Mouse (Mus musculus) neural tube, embryonic 15.5 days (tissue): Measurements from ENCODE around the gene Adam12. TPM values are rescaled to one million over a fixed set of nuclear protein-coding genes. Genes with fewer than 3 reads are reported as not detected.
A peak's percentile ranks its signal among the peaks of the same experiment; 100 is the strongest.

ENCODE experiments used
- ATAC-seq: fragments of 200-750 bp; cut with Nextera tagmentation; 2 replicates; pipeline ENCODE4 v1.8.0; 2017; ENCODE audit warnings: mild to moderate bottlenecking, moderate TSS enrichment, moderate library complexity; ENCODE audit not compliant: low FRiP score
- H3K27ac ChIP-seq: fragments of 300-500 bp; sonication (generic); replicated peaks from 2 replicates; pipeline ENCODE4 v1.5.1; 2015; ENCODE audit warnings: mild to moderate bottlenecking, inconsistent platforms
- H3K27me3 ChIP-seq: fragments of 300-500 bp; sonication (generic); replicated peaks from 2 replicates; pipeline ENCODE4 v1.6.1; 2015; ENCODE audit warnings: inconsistent platforms
- H3K36me3 ChIP-seq: fragments of 300-500 bp; sonication (generic); 2 replicates; pipeline ENCODE4 v1.6.1; 2015; ENCODE audit warnings: inconsistent platforms
- H3K4me1 ChIP-seq: fragments of 300-500 bp; sonication (generic); 2 replicates; pipeline ENCODE4 v1.6.1; 2015; ENCODE audit warnings: inconsistent platforms
- H3K4me2 ChIP-seq: fragments of 300-500 bp; sonication (generic); 2 replicates; pipeline ENCODE4 v1.6.1; 2015; ENCODE audit warnings: inconsistent platforms, mild to moderate bottlenecking, moderate library complexity
- H3K4me3 ChIP-seq: fragments of 300-500 bp; sonication (generic); replicated peaks from 2 replicates; pipeline ENCODE4 v1.5.1; 2015; ENCODE audit warnings: mild to moderate bottlenecking, inconsistent platforms
- H3K9ac ChIP-seq: fragments of 300-500 bp; sonication (generic); replicated peaks from 2 replicates; pipeline ENCODE4 v1.6.1; 2015; ENCODE audit warnings: mild to moderate bottlenecking, inconsistent platforms
- H3K9me3 ChIP-seq: fragments of 300-500 bp; sonication (generic); replicated peaks from 2 replicates; pipeline ENCODE4 v1.6.1; 2016; ENCODE audit warnings: inconsistent platforms
- WGBS: fragments of 180-500 bp; shearing (Covaris S2); methylation state at CpG from one replicate; pipeline ENCODE4 v1.1.7; 2015; ENCODE audit warnings: mixed read lengths; 5-methylcytosine and 5-hydroxymethylcytosine counted together
- polyA plus RNA-seq: library from polyadenylated mRNA; unstranded; fragments of >200 nt; fragmentation: Nextera tagmentation; extraction: Ambion mirVana; gene quantifications from 2 replicates; pipeline ENCODE4 v1.2.1, GENCODE M21; 2015

The Adam12 gene
- polyA plus RNA-seq, 1 experiment from 2014 or later: 3.7 TPM

DNA sequence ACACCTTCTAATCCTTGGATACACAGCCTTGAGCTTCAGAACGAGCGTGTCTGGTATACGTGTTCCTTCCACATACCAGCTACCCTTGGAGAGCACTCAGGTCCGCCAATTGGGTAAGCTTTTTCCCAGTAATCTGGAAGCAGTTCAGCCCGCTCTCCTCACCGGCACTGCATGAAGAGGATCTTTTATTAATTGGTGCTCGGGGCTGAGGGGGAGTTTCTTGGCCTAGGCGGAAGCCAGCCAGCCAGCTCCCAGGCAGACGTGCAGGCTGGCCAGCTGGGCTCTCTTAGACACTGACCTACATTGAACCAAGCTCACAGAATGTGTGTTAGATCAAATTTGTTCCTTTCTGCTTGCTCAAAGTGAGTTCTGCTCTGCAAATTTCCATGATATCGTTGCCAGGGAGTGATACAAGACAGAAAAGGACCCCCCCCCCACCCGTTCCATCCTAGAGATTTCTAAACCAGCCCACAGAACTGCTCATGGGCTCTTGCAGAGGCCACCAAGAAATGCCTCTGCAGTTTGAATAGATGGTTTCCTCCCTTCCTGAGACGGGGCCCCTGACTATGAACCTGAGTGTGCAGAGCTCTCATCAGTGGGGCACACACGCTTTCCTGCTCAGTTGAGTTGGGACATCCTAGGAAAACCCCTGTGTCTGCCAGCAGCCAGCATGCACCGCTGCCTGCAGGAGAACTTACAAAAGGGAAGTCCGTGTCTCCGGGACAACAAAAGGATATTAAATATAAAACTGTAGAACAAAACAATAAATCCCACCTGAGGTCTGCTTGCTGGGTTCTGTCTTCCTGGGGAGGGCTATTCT, 205.5 kb downstream of the Adam12 start:
- no peak overlapping the region for H3K9ac ChIP-seq

GRCm38 (mm10) chr7:134022157-134022885, 209.6 kb downstream of the Adam12 start:
- H3K4me2 ChIP-seq: no peak overlapping the region
- WGBS: 65% methylated on average over 2 of the region's 2 CpGs
- H3K36me3 ChIP-seq: no peaks in the 10 kb centered on the region
- no peak overlapping the region for H3K27ac ChIP-seq
- H3K4me1 ChIP-seq: peaks cover 13% of the 10 kb centered on the region
- no peaks in the 10 kb centered on the region for H3K27me3 ChIP-seq
- no peak overlapping the region for H3K4me3 ChIP-seq
- no peaks in the 10 kb centered on the region for H3K9me3 ChIP-seq
- no peak for ATAC-seq
- H3K9ac ChIP-seq: no peak overlapping the region

More for the DNA sequence above, 205.5 kb downstream of the Adam12 start:
- Histone ChIP-seq H3K4me1 (peaks cover 21% of the 10 kb centered on the region), H3K27me3 (no peaks in the 10 kb centered on the region), H3K9me3 (no peaks in the 10 kb centered on the region), H3K36me3 (no peaks in the 10 kb centered on the region), H3K27ac (peak overlapping the region; percentile 64), H3K4me3 (no peak overlapping the region), H3K4me2 (no peak overlapping the region)
- 39% methylated on average over 16 of the region's 16 CpGs for WGBS
- ATAC-seq: no peak

- ATAC-seq: no peak
- no peaks in the 10 kb centered on the region for H3K27me3 ChIP-seq
- no peak overlapping the region for H3K9ac ChIP-seq
- H3K36me3 ChIP-seq: no peaks in the 10 kb centered on the region
- WGBS: 54% methylated on average over 4 of the region's 4 CpGs
- H3K4me1 ChIP-seq: peaks cover 8% of the 10 kb centered on the region; the same call in 1 of the 2 replicates
- H3K4me3 ChIP-seq: no peak overlapping the region
- H3K9me3 ChIP-seq: no peaks in the 10 kb centered on the region
- H3K4me2 ChIP-seq: no peak overlapping the region
- H3K27ac ChIP-seq: 0 out of 2 replicates have a peak overlapping the region, but pooled peaks have one; percentile 20
Observed at GRCm38 (mm10) chr7:134015226-134015625, 216.7 kb downstream of the Adam12 start.

- no peaks in the 10 kb centered on the region for H3K36me3 ChIP-seq
- H3K4me1 ChIP-seq: peaks cover 8% of the 10 kb centered on the region; the same call in 1 of the 2 replicates
- WGBS: 13% methylated on average over 7 of the region's 7 CpGs
- H3K4me3 ChIP-seq: no peak overlapping the region
- H3K27ac ChIP-seq: 0 out of 2 replicates have a peak overlapping the region, but pooled peaks have one; percentile 20
- no peak overlapping the region for H3K4me2 ChIP-seq
- ATAC-seq: peak; percentile 55
- no peaks in the 10 kb centered on the region for H3K27me3 ChIP-seq
- no peaks in the 10 kb centered on the region for H3K9me3 ChIP-seq
- no peak overlapping the region for H3K9ac ChIP-seq
Observed at GRCm38 (mm10) chr7:134014733-134015132, 217.2 kb downstream of the Adam12 start.

GRCm38 (mm10) chr7:134009157-134009556, 222.8 kb downstream of the Adam12 start:
- 91% methylated on average over 5 of the region's 5 CpGs for WGBS
- Histone ChIP-seq H3K4me3 (no peak overlapping the region), H3K27ac (no peak overlapping the region), H3K9ac (no peak overlapping the region), H3K9me3 (0 out of 2 replicates have a peak, but pooled peaks cover 3% of the 10 kb centered on the region), H3K36me3 (no peaks in the 10 kb centered on the region), H3K4me2 (no peak overlapping the region), H3K27me3 (no peaks in the 10 kb centered on the region), H3K4me1 (no peaks in the 10 kb centered on the region)
- ATAC-seq: no peak

- H3K4me1 ChIP-seq: no peaks in the 10 kb centered on the region
- ATAC-seq: no peak
- H3K4me3 ChIP-seq: no peak overlapping the region
- 0 out of 2 replicates have a peak, but pooled peaks cover 3% of the 10 kb centered on the region for H3K9me3 ChIP-seq
- H3K4me2 ChIP-seq: no peak overlapping the region
- H3K27me3 ChIP-seq: no peaks in the 10 kb centered on the region
- no peak overlapping the region for H3K27ac ChIP-seq
- no peaks in the 10 kb centered on the region for H3K36me3 ChIP-seq
- 74% methylated on average over 3 of the region's 3 CpGs for WGBS
- no peak overlapping the region for H3K9ac ChIP-seq
Observed at GRCm38 (mm10) chr7:134007942-134008361, 224.0 kb downstream of the Adam12 start.

- ATAC-seq: no peak
- Histone ChIP-seq H3K27me3 (no peaks in the 10 kb centered on the region), H3K36me3 (no peaks in the 10 kb centered on the region), H3K4me1 (no peaks in the 10 kb centered on the region), H3K4me2 (no peak overlapping the region), H3K27ac (no peak overlapping the region), H3K9me3 (0 out of 2 replicates have a peak, but pooled peaks cover 3% of the 10 kb centered on the region), H3K9ac (no peak overlapping the region), H3K4me3 (no peak overlapping the region)
- 93% methylated on average over 4 of the region's 4 CpGs for WGBS
Observed at GRCm38 (mm10) chr7:134001581-134001980, 230.4 kb downstream of the Adam12 start.

GRCm38 (mm10) chr7:133990930-133991329, 241.0 kb downstream of the Adam12 start:
- no peaks in the 10 kb centered on the region for H3K36me3 ChIP-seq
- no peaks in the 10 kb centered on the region for H3K4me1 ChIP-seq
- H3K4me3 ChIP-seq: no peak overlapping the region
- ATAC-seq: no peak
- H3K4me2 ChIP-seq: no peak overlapping the region
- no peak overlapping the region for H3K27ac ChIP-seq
- H3K9me3 ChIP-seq: no peaks in the 10 kb centered on the region
- no peaks in the 10 kb centered on the region for H3K27me3 ChIP-seq
- no peak overlapping the region for H3K9ac ChIP-seq

DNA sequence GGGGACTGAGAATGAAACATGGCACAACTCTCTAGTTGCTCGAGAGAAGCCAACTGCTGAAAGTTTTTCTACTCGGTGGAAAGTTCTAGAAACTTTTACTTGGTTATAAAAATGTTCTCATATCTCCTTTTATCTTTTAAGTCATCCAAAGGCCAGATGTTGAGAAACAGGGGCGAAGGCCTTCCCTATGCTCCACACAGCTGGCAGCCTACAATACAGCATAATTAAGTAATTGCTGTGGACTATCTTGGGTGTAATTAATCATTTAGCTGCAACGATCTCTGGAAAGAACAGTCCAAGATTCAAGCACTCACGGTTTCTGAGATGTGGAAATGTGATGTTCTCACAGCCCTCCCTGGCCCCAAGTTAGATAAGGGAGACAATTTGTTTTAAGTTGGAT, 243.6 kb downstream of the Adam12 start:
- Histone ChIP-seq H3K27me3 (no peaks in the 10 kb centered on the region), H3K27ac (no peak overlapping the region), H3K4me2 (no peak overlapping the region), H3K9me3 (no peaks in the 10 kb centered on the region), H3K9ac (no peak overlapping the region), H3K4me3 (no peak overlapping the region), H3K4me1 (peaks cover 9% of the 10 kb centered on the region; the same call in 1 of the 2 replicates), H3K36me3 (no peaks in the 10 kb centered on the region)
- no peak for ATAC-seq
- WGBS: 69% methylated on average over 5 of the region's 5 CpGs

- 74% methylated on average over 4 of the region's 4 CpGs for WGBS
- Histone ChIP-seq H3K27ac (no peak overlapping the region), H3K9me3 (no peaks in the 10 kb centered on the region), H3K27me3 (no peaks in the 10 kb centered on the region), H3K4me3 (no peak overlapping the region), H3K9ac (no peak overlapping the region), H3K36me3 (no peaks in the 10 kb centered on the region), H3K4me1 (peaks cover 9% of the 10 kb centered on the region; the same call in 1 of the 2 replicates), H3K4me2 (no peak overlapping the region)
- ATAC-seq: no peak
Observed at GRCm38 (mm10) chr7:133986201-133986600, 245.7 kb downstream of the Adam12 start.

DNA sequence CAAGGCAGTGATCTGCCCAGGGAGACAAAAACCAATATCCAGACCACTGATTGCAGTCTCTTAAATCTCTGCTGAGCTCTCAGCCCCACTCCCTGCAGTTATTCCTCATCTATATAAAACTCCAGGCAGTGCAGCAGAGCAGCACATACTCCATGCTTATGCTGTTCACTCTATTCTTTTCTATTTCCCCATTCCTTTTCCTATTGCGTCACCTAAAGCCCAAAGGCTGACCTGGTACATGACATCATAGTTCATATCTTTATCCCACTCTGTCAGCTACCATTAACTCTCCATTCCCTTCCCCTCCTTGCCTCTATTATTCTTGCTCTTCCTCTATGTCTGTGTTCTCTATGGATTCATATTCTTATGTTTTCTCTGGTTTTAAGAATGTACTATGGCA, 246.3 kb downstream of the Adam12 start:
- no peak overlapping the region for H3K4me3 ChIP-seq
- 72% methylated on average over 1 of the region's 1 CpGs for WGBS
- no peaks in the 10 kb centered on the region for H3K27me3 ChIP-seq
- peaks cover 9% of the 10 kb centered on the region; the same call in 1 of the 2 replicates for H3K4me1 ChIP-seq
- H3K36me3 ChIP-seq: no peaks in the 10 kb centered on the region
- no peak overlapping the region for H3K4me2 ChIP-seq
- H3K27ac ChIP-seq: no peak overlapping the region
- H3K9me3 ChIP-seq: no peaks in the 10 kb centered on the region
- no peak overlapping the region for H3K9ac ChIP-seq
- ATAC-seq: no peak
